Mouse (Mus musculus) midbrain, embryonic 13.5 days (tissue): ENCODE measurements around the gene Cd151. TPM values are rescaled to one million over a fixed set of nuclear protein-coding genes. Genes with fewer than 3 reads are reported as not detected.
A peak's percentile ranks its signal among the peaks of the same experiment; 100 is the strongest.
"Not testable (repeated sequence)": the region's sequence is repeated elsewhere in the genome, so short reads cannot be mapped to it uniquely, and the experiment has no call there.

Source experiments
- ATAC-seq: fragments of 200-750 bp; cut with Nextera tagmentation; 2 replicates; pipeline ENCODE4 v1.8.0; 2017; ENCODE audit warnings: mild to moderate bottlenecking, moderate TSS enrichment, moderate library complexity
- H3K27ac ChIP-seq: fragments of 300-500 bp; sonication (generic); 2 replicates; pipeline ENCODE4 v1.5.1; 2015; ENCODE audit warnings: inconsistent platforms, mild to moderate bottlenecking, moderate library complexity
- H3K27me3 ChIP-seq: fragments of 300-500 bp; sonication (generic); 2 replicates; pipeline ENCODE4 v1.6.1; 2015; ENCODE audit warnings: mild to moderate bottlenecking, inconsistent platforms
- H3K36me3 ChIP-seq: fragments of 300-500 bp; sonication (generic); 2 replicates; pipeline ENCODE4 v1.6.1; 2015; ENCODE audit warnings: mild to moderate bottlenecking, inconsistent platforms
- H3K4me1 ChIP-seq: fragments of 300-500 bp; sonication (generic); replicated peaks from 2 replicates; pipeline ENCODE4 v1.6.1; 2015; ENCODE audit warnings: inconsistent platforms
- H3K4me2 ChIP-seq: fragments of 300-500 bp; sonication (generic); replicated peaks from 2 replicates; pipeline ENCODE4 v1.6.1; 2015; ENCODE audit warnings: moderate library complexity, mild to moderate bottlenecking, inconsistent platforms
- H3K4me3 ChIP-seq: fragments of 300-500 bp; sonication (generic); replicated peaks from 2 replicates; pipeline ENCODE4 v1.5.1; 2015; ENCODE audit warnings: mild to moderate bottlenecking, inconsistent platforms
- H3K9ac ChIP-seq: fragments of 300-500 bp; sonication (generic); replicated peaks from 2 replicates; pipeline ENCODE4 v1.6.1; 2015; ENCODE audit warnings: mild to moderate bottlenecking, inconsistent platforms
- H3K9me3 ChIP-seq: fragments of 300-500 bp; sonication (generic); 2 replicates; pipeline ENCODE4 v1.6.1; 2016; ENCODE audit warnings: mild to moderate bottlenecking, inconsistent platforms
- WGBS: fragments of 180-500 bp; shearing (Covaris S2); methylation state at CpG from one replicate; pipeline ENCODE4 v1.1.7; 2015; 5-methylcytosine and 5-hydroxymethylcytosine counted together
- polyA plus RNA-seq: library from polyadenylated mRNA; unstranded; fragments of >200 nt; fragmentation: Nextera tagmentation; extraction: Ambion mirVana; gene quantifications from 2 replicates; pipeline ENCODE4 v1.2.1, GENCODE M21; 2015

Cd151 gene
- polyA plus RNA-seq, 1 experiment from 2014 or later = 19.9 TPM

- H3K27ac ChIP-seq = peak overlapping the region; percentile 76; the same call in 1 of the 2 replicates
- WGBS = 90% methylated on average over 12 of the region's 12 CpGs
- H3K27me3 ChIP-seq = no peaks in the 10 kb centered on the region
- peaks cover 64% of the 10 kb centered on the region for H3K4me1 ChIP-seq
- no peak for ATAC-seq
- no peaks in the 10 kb centered on the region for H3K9me3 ChIP-seq
- peaks cover 16% of the 10 kb centered on the region for H3K36me3 ChIP-seq
- H3K4me2 ChIP-seq = no peak overlapping the region
- no peak overlapping the region for H3K4me3 ChIP-seq
- H3K9ac ChIP-seq = peak overlapping the region; percentile 87; the same call in 1 of the 2 replicates
These were observed 28.8 kb upstream of the Cd151 start for GRCm38 (mm10) chr7:141438201-141438968.

- H3K9me3 ChIP-seq = no peaks in the 10 kb centered on the region
- ATAC-seq = no peak
- 95% methylated on average over 10 of the region's 10 CpGs for WGBS
- no peak overlapping the region for H3K4me3 ChIP-seq
- H3K9ac ChIP-seq = no peak overlapping the region
- H3K4me1 ChIP-seq = peaks cover 64% of the 10 kb centered on the region
- peaks cover 11% of the 10 kb centered on the region for H3K36me3 ChIP-seq
- no peak overlapping the region for H3K27ac ChIP-seq
- no peaks in the 10 kb centered on the region for H3K27me3 ChIP-seq
- no peak overlapping the region for H3K4me2 ChIP-seq
These were observed 28.0 kb upstream of the Cd151 start for GRCm38 (mm10) chr7:141439140-141439679.

- Histone ChIP-seq H3K36me3 (peaks cover 11% of the 10 kb centered on the region), H3K4me3 (no peak overlapping the region), H3K9me3 (no peaks in the 10 kb centered on the region), H3K4me1 (peaks cover 59% of the 10 kb centered on the region), H3K27ac (no peak overlapping the region), H3K4me2 (no peak overlapping the region), H3K9ac (no peak overlapping the region), H3K27me3 (no peaks in the 10 kb centered on the region)
- ATAC-seq = no peak
- WGBS = 98% methylated on average over 11 of the region's 11 CpGs
These were observed 27.4 kb upstream of the Cd151 start for GRCm38 (mm10) chr7:141439811-141440210.

GRCm38 (mm10) chr7:141440613-141441012 lies 26.6 kb upstream of the Cd151 start:
- peaks cover 11% of the 10 kb centered on the region for H3K36me3 ChIP-seq
- H3K27ac ChIP-seq = no peak overlapping the region
- H3K9ac ChIP-seq = no peak overlapping the region
- peaks cover 51% of the 10 kb centered on the region for H3K4me1 ChIP-seq
- H3K4me3 ChIP-seq = no peak overlapping the region
- no peaks in the 10 kb centered on the region for H3K27me3 ChIP-seq
- no peaks in the 10 kb centered on the region for H3K9me3 ChIP-seq
- ATAC-seq = no peak
- H3K4me2 ChIP-seq = no peak overlapping the region
- 41% methylated on average over 6 of the region's 6 CpGs for WGBS

- no peak overlapping the region for H3K4me2 ChIP-seq
- H3K4me3 ChIP-seq = no peak overlapping the region
- no peaks in the 10 kb centered on the region for H3K27me3 ChIP-seq
- no peaks in the 10 kb centered on the region for H3K9me3 ChIP-seq
- H3K36me3 ChIP-seq = peaks cover 11% of the 10 kb centered on the region
- WGBS = 95% methylated on average over 9 of the region's 9 CpGs
- peaks cover 42% of the 10 kb centered on the region for H3K4me1 ChIP-seq
- no peak overlapping the region for H3K27ac ChIP-seq
- H3K9ac ChIP-seq = peak overlapping the region; percentile 32; the same call in 1 of the 2 replicates
- ATAC-seq = no peak
These were observed 25.7 kb upstream of the Cd151 start for GRCm38 (mm10) chr7:141441460-141441859.

GRCm38 (mm10) chr7:141442199-141442598 lies 25.0 kb upstream of the Cd151 start:
- peaks cover 11% of the 10 kb centered on the region for H3K36me3 ChIP-seq
- H3K4me2 ChIP-seq = peak overlapping the region; percentile 58
- no peak overlapping the region for H3K27ac ChIP-seq
- 96% methylated on average over 13 of the region's 13 CpGs for WGBS
- no peaks in the 10 kb centered on the region for H3K9me3 ChIP-seq
- H3K4me1 ChIP-seq = peaks cover 36% of the 10 kb centered on the region
- no peaks in the 10 kb centered on the region for H3K27me3 ChIP-seq
- H3K9ac ChIP-seq = peak overlapping the region; percentile 57; the same call in 1 of the 2 replicates
- peak overlapping the region; percentile 37; the same call in 1 of the 2 replicates for H3K4me3 ChIP-seq
- ATAC-seq = no peak

GRCm38 (mm10) chr7:141443081-141443821 lies 23.9 kb upstream of the Cd151 start:
- Histone ChIP-seq H3K27me3 (no peaks in the 10 kb centered on the region), H3K36me3 (peaks cover 10% of the 10 kb centered on the region), H3K9me3 (no peaks in the 10 kb centered on the region), H3K4me3 (peak overlapping the region; percentile 37), H3K4me1 (peaks cover 32% of the 10 kb centered on the region), H3K4me2 (peak overlapping the region; percentile 58), H3K9ac (peak overlapping the region; percentile 57), H3K27ac (no peak overlapping the region)
- no peak for ATAC-seq
- WGBS = 30% methylated on average over 12 of the region's 12 CpGs

GRCm38 (mm10) chr7:141443828-141444237 lies 23.4 kb upstream of the Cd151 start, which contains the start of gene Pidd1:
Pidd1 (minus strand) TSS chr7:141444025.
- peak within 1 kb of the TSS; percentile 37 for H3K4me3 ChIP-seq
- H3K9ac ChIP-seq = peak within 1 kb of the TSS; percentile 57
- H3K27me3 ChIP-seq = no peaks in the 10 kb centered on the region
- no peak within 1 kb of the TSS for H3K27ac ChIP-seq
- ATAC-seq = no peak
- no peaks in the 10 kb centered on the region for H3K9me3 ChIP-seq
- under 1% methylated on average over 25 of the region's 25 CpGs for WGBS
- peaks cover 38% of the 10 kb centered on the region for H3K4me1 ChIP-seq
- peak within 1 kb of the TSS; percentile 58 for H3K4me2 ChIP-seq
- H3K36me3 ChIP-seq = peaks cover 10% of the 10 kb centered on the region

- WGBS = 94% methylated on average over 3 of the region's 3 CpGs
- H3K27me3 ChIP-seq, H3K9ac ChIP-seq, H3K4me2 ChIP-seq, H3K4me3 ChIP-seq, H3K9me3 ChIP-seq, ATAC-seq, H3K27ac ChIP-seq: not testable (repeated sequence)
- Histone ChIP-seq H3K36me3 (peaks cover 30% of the 10 kb centered on the region), H3K4me1 (peaks cover 37% of the 10 kb centered on the region)
These were observed 20.8 kb upstream of the Cd151 start for GRCm38 (mm10) chr7:141446374-141446773.

GRCm38 (mm10) chr7:141447110-141447991 lies 19.8 kb upstream of the Cd151 start, which contains the start of gene Rplp2:
Rplp2 (plus strand) TSS chr7:141447370.
- under 1% methylated on average over 63 of the region's 63 CpGs for whole genome bisulfite sequencing
- H3K9ac ChIP-seq = peak within 1 kb of the TSS; percentile 91
- H3K27me3 ChIP-seq = no peaks in the 10 kb centered on the region
- H3K9me3 ChIP-seq = no peaks in the 10 kb centered on the region
- peak within 1 kb of the TSS; percentile 89 for H3K4me3 ChIP-seq
- H3K36me3 ChIP-seq = peaks cover 40% of the 10 kb centered on the region
- ATAC-seq = peak; percentile 95
- peaks cover 31% of the 10 kb centered on the region for H3K4me1 ChIP-seq
- H3K27ac ChIP-seq = peak within 1 kb of the TSS; percentile 92
- peak within 1 kb of the TSS; percentile 83 for H3K4me2 ChIP-seq

GRCm38 (mm10) chr7:141451928-141452327 lies 15.3 kb upstream of the Cd151 start:
- Histone ChIP-seq H3K4me1 (peaks cover 31% of the 10 kb centered on the region), H3K27me3 (no peaks in the 10 kb centered on the region), H3K9me3 (no peaks in the 10 kb centered on the region), H3K27ac (no peak overlapping the region), H3K4me3 (no peak overlapping the region), H3K4me2 (no peak overlapping the region), H3K36me3 (peaks cover 40% of the 10 kb centered on the region), H3K9ac (no peak overlapping the region)
- no peak for ATAC-seq
